Mouse (Mus musculus): Measurements from ENCODE around the gene Olfr1065. TPM values are rescaled to one million over a fixed set of nuclear protein-coding genes. Genes with fewer than 3 reads are reported as not detected.

Gene Olfr1065
- not detected in 2 replicates for polyA plus RNA-seq (2015; fragmentation: Nextera tagmentation; extraction: Ambion mirVana)

DNA sequence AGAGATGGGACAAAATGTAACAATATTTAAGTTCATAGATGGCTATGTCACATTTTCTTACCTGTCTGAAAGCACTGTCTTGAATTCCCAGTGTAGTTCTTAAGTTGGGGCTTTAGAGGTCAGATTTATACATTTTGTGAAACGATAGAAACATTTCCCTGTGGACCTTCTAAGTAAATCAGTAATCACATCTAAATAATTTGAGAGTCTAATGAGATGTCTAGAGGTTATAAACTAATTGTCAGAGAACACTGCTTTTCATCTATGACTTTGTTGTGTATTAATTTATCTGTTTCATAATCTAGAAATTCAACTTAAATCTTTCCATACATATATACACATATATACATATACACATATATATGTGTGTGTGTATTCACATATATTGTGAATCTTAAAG lies at the start of gene Olfr1065:
Olfr1065 (minus strand) TSS at position 101 of the 400 bp plus-strand sequence.

DNA sequence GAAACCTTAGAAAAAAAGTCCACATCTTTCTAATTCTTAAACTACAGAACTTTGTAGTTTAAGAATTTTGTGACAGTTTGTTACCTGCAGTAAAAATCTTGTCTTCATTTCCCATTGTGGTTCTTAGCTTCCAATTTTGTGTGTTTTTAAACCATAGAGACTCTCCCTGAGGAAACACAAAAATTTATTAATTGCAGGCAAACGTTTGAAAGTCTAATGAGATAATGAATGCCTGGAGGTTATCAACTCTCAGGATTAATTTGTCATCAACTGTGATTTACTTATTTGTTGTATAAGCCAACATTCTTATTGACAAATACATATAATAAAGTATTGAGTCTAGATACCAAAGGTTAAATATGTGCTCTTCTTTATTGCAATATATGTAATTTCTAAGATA lies 36.9 kb upstream of the Olfr1065 start, which contains the start of gene Olfr228:
Olfr228 (minus strand) TSS at position 101 of the 400 bp plus-strand sequence.

DNA sequence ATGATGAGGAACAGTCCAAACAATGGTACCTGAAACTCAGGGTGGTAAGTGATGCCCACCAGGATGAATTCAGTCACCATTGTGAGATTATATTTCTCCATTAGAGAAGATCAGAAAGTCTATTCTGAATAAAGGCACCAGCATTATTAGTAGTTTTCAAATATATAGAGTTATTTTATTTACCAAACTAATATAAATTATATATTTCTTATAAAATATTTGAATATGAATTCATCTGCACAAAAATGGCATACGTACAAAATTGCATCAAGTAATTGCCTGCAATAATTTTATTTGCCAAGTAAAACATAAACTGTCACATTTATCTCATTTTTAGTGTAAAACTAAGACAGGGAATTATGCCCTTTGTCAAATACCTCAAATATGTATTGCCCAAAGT lies 5.8 kb upstream of the Olfr1065 start, which contains the start of gene Olfr1066:
Olfr1066 (minus strand) TSS at position 101 of the 400 bp plus-strand sequence.

DNA sequence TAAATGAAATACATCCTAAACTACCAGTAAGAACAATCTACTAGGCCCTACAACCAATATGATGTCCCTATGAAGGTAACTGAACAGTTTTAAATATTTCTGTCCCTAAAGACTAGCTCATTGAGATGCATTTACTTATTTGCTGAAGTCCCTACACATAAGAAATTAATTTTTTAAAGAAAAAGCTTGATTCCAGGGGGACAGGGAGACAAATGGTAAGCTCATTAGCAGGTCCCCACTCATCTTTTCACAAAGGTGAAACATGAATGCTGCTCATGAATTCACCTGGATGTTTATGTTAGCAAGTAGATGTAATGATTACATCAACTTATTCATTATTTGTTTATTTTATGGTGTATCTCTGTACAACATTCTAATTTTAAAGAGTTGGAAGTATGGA lies 23.7 kb downstream of the Olfr1065 start, which contains the start of gene Olfr1062:
Olfr1062 (minus strand) TSS at position 101 of the 400 bp plus-strand sequence.

DNA sequence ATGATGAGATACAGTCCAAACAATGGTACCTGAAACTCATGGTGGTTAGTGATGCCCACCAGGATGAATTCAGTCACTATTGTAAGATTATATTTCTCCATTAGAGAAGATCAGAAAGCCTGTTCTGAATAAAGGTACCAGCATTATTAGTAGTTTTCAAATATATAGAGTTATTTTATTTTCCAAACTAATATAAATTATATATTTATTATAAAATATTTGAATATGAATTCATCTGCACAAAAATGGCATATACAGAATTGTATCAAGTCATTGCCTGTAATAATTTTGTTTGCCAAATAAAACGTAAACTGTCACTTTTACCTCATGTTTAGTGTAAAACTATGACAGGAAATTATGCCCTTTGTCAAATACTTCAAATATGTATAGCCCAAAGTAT lies 36.4 kb downstream of the Olfr1065 start, which contains the start of gene Olfr1061:
Olfr1061 (minus strand) TSS at position 101 of the 400 bp plus-strand sequence.

Other genes with a start within 250 kb of the Olfr1065 start
- gene Olfr1045, start 247.6 kb downstream of the Olfr1065 start, polyA plus RNA-seq (2015; fragmentation: Nextera tagmentation; extraction: Ambion mirVana), result not detected in 2 replicates
- not detected in 2 replicates for gene Olfr1046, start 231.3 kb downstream of the Olfr1065 start, polyA plus RNA-seq (2015; fragmentation: Nextera tagmentation; extraction: Ambion mirVana)
- not detected in 2 replicates for gene Olfr1047, start 219.2 kb downstream of the Olfr1065 start, polyA plus RNA-seq (2015; fragmentation: Nextera tagmentation; extraction: Ambion mirVana)
- gene Olfr1048, start 210.3 kb downstream of the Olfr1065 start, polyA plus RNA-seq (2015; fragmentation: Nextera tagmentation; extraction: Ambion mirVana), result not detected in 2 replicates
- not detected in 2 replicates for gene Olfr1049, start 192.3 kb downstream of the Olfr1065 start, polyA plus RNA-seq (2015; fragmentation: Nextera tagmentation; extraction: Ambion mirVana)
- gene Olfr1051, start 171.5 kb downstream of the Olfr1065 start, polyA plus RNA-seq (2015; fragmentation: Nextera tagmentation; extraction: Ambion mirVana), result not detected in 2 replicates
- gene Olfr1052, start 158.1 kb downstream of the Olfr1065 start, polyA plus RNA-seq (2015; fragmentation: Nextera tagmentation; extraction: Ambion mirVana), result not detected in 2 replicates
- gene Olfr1053, start 135.3 kb downstream of the Olfr1065 start, polyA plus RNA-seq (2015; fragmentation: Nextera tagmentation; extraction: Ambion mirVana), result not detected in 2 replicates
- gene Olfr1054, start 115.2 kb downstream of the Olfr1065 start, polyA plus RNA-seq (2015; fragmentation: Nextera tagmentation; extraction: Ambion mirVana), result not detected in 2 replicates
- not detected in 2 replicates for gene Olfr1055, start 100.3 kb downstream of the Olfr1065 start, polyA plus RNA-seq (2015; fragmentation: Nextera tagmentation; extraction: Ambion mirVana)
- gene Olfr1056, start 88.1 kb downstream of the Olfr1065 start, polyA plus RNA-seq (2015; fragmentation: Nextera tagmentation; extraction: Ambion mirVana), result not detected in 2 replicates
- not detected in 2 replicates for gene Olfr1057, start 72.2 kb downstream of the Olfr1065 start, polyA plus RNA-seq (2015; fragmentation: Nextera tagmentation; extraction: Ambion mirVana)
- not detected in 2 replicates for gene Olfr1058, start 62.0 kb downstream of the Olfr1065 start, polyA plus RNA-seq (2015; fragmentation: Nextera tagmentation; extraction: Ambion mirVana)
- not detected in 2 replicates for gene Olfr1061, start 36.5 kb downstream of the Olfr1065 start, polyA plus RNA-seq (2015; fragmentation: Nextera tagmentation; extraction: Ambion mirVana)
- gene Olfr1062, start 23.8 kb downstream of the Olfr1065 start, polyA plus RNA-seq (2015; fragmentation: Nextera tagmentation; extraction: Ambion mirVana), result not detected in 2 replicates
- gene Olfr1066, start 5.7 kb upstream of the Olfr1065 start, polyA plus RNA-seq (2015; fragmentation: Nextera tagmentation; extraction: Ambion mirVana), result not detected in 2 replicates
- gene Olfr228, start 36.8 kb upstream of the Olfr1065 start, polyA plus RNA-seq (2015; fragmentation: Nextera tagmentation; extraction: Ambion mirVana), result not detected in 2 replicates
- not detected in 2 replicates for gene Olfr1076, start 57.9 kb upstream of the Olfr1065 start, polyA plus RNA-seq (2015; fragmentation: Nextera tagmentation; extraction: Ambion mirVana)
- gene Olfr1079, start 91.9 kb upstream of the Olfr1065 start, polyA plus RNA-seq (2015; fragmentation: Nextera tagmentation; extraction: Ambion mirVana), result not detected in 2 replicates
- not detected in 2 replicates for gene Olfr1080, start 107.6 kb upstream of the Olfr1065 start, polyA plus RNA-seq (2015; fragmentation: Nextera tagmentation; extraction: Ambion mirVana)
- gene Olfr1082, start 148.4 kb upstream of the Olfr1065 start, polyA plus RNA-seq (2015; fragmentation: Nextera tagmentation; extraction: Ambion mirVana), result not detected in 2 replicates
- gene Olfr1084, start 189.1 kb upstream of the Olfr1065 start, polyA plus RNA-seq (2015; fragmentation: Nextera tagmentation; extraction: Ambion mirVana), result not detected in 2 replicates
- gene Olfr1085, start 211.4 kb upstream of the Olfr1065 start, polyA plus RNA-seq (2015; fragmentation: Nextera tagmentation; extraction: Ambion mirVana), result not detected in 2 replicates
- gene Olfr1086, start 229.5 kb upstream of the Olfr1065 start, polyA plus RNA-seq (2015; fragmentation: Nextera tagmentation; extraction: Ambion mirVana), result not detected in 2 replicates
- not detected in 2 replicates for gene Olfr1087, start 247.8 kb upstream of the Olfr1065 start, polyA plus RNA-seq (2015; fragmentation: Nextera tagmentation; extraction: Ambion mirVana)